Mouse (Mus musculus) retina, adult 2 months (tissue): ENCODE measurements around the gene Fpgs.

Experiments
- DNase-seq: peaks from one replicate; pipeline ENCODE4 v3.0.0-alpha.2; 2012; ENCODE audit warnings: low read depth, low spot score

Gene Fpgs

DNA sequence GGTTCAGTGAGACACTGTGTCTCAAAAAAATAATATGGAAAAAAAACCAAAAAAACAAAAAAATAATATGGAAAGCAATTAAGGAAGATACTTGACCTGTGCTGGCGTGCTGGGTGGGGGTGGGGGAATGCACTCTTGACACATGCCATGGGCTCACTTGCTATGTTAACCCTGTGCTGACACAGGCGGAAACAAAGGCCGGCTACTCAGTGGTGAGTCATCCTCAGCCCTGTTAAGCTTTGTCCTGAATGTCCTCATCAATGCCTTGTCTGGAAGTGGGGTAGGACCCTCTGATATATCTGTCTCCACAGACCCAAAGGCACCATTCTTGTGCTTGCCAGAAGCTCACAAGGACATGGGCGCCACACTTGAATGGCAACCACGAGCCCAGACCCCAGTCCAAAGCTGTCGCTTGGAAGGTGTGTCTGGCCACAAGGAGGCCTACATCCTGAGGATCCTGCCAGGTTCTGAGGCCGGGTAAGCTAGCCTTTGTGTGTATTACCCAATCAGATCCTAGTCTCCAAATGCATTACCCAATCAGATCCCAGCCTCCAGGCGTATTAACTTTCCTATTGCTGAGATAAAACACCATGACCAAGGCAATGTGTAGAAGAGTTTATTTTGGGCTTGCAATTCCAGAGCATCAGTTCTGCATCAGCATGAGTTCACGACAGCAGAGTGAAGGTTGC, 31.9 kb downstream of the Fpgs start:
- DNase-seq, result no peak

DNA sequence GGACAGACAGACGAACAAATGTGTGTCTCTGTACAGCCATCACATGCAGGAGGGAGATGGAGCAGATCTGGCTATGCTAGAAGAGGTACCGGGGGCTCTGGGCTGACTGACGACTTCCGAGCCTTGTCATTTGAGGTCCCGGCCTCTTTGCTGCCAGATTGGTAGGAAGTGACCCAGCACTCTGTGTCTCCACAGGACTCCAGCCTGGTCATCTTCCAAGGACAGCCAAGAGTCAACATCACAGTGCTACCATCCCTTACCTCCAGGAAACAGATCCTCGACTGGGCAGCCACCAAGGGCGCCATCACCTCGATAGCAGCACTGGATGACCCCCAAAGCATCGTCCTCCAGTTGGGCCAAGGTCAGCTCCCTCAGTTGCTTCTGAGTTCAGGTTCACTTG, 32.8 kb downstream of the Fpgs start:
- no peak for DNase-seq

DNA sequence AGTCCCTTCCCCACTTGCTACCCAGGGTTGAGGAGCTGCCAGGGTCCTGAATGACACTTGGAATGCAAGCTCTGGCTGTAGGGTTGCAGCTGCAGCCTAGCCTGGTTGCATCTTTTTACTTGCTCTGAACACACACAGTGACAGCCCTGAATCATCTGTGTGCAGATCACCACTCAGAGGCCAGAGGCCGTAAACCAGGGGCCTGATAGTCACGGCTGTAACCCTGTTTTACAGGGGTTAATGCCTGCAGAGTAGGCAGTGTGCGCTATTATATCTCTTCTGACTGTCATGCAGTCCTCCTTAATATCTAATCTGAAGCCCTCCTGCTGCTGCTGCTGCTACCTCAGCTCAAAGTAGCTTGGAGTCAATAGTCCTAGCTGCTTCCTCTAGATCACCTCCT, 34.1 kb downstream of the Fpgs start:
- DNase-seq, result no peak

DNA sequence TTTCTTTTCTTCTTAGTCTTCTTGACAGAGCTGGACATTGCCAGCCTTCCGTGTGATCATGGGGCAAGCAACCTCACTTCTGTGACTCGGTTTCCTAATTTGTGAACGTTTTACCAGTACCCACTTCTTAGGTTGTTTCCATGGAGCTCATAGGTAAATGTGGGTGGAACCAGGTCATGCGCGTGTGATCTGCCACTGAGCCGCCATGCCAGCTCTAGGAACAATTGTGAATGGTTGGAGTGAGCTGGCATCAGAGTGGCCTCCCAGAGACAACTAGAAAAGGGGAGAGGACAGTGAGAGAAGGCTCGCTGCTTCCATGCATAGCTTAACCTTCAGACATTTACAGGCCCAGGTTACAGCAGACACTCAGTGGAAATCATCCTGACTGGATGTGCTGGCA, 35.8 kb downstream of the Fpgs start:
- DNase-seq, result no peak

DNA sequence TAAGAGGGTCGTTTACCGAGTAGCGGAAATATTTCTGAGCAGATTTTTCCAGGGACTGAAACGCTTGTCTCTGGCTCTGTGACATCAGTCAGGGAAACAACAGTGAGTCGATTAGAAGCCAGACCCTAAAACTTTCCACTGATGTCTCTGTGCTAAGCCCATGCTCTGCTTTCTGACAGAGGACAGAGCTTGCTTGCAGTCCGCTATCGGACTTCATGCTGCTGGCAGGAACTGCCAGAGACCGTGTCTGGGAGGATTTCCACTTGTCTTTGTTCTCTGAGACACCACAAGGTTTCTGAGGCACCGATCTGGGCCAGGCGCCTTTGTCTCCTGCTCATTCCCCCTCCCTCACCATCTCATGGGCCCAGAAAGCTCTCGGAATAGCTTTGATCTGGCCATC, 36.2 kb downstream of the Fpgs start:
- no peak for DNase-seq

DNA sequence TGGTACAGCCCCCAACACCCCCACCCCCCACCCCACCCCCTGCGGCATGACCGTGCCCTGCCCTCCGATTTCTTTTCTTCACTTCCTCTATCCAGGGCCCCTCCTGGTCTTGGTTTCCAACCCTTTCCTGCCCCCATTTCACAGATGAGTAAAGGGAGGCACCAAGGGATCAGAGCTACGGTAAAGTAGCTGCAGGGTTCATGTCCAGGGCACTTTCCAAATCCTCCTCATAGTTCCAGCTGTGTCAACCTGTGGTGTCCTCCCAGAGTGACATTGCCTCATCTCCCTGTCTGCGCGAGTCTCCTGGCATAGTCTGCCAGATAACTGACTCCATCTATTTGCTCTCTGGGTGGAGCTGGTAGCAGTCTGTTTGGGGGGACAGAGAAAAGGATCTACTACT, 38.1 kb downstream of the Fpgs start:
- DNase-seq, result no peak

DNA sequence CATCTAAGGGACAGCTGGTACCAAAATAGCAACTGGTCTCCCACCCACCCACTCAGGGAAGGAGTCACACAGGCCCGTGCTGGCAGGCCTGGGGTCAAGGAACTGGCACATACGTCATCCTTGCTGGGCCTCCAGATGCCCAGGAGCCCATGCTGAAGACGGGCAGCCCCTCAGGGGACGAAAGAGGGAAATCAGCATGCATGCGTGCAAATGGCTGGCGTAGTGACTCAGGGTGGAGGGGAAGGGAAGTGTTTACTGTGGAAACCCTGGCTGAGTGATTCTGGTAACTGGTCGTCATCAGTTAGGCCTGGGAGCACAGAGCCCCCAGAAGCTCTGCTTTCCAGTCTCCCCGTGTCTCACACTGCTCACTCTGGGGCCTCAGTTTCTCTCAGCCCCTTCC, 38.6 kb downstream of the Fpgs start:
- DNase-seq, result no peak

DNA sequence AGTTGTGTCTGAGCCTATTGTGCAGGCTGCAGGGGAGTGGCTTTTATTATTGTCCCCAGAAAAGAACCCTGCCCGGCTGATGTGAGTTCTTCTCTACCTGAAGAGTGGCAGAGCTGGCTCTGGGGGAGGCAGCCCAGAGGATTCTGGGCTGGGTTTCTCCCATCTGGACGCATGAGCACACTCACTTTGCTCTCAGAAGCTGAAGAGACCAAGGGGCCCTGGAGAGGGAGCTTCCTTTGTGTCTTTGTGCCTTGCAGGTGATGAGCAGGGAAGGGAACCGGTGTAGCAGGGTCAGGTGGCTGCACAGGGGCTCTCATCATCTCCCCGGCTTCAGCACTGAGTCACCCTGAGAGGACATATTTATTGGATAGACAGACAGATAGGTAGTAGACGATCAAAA, 41.7 kb downstream of the Fpgs start:
- no peak for DNase-seq

DNA sequence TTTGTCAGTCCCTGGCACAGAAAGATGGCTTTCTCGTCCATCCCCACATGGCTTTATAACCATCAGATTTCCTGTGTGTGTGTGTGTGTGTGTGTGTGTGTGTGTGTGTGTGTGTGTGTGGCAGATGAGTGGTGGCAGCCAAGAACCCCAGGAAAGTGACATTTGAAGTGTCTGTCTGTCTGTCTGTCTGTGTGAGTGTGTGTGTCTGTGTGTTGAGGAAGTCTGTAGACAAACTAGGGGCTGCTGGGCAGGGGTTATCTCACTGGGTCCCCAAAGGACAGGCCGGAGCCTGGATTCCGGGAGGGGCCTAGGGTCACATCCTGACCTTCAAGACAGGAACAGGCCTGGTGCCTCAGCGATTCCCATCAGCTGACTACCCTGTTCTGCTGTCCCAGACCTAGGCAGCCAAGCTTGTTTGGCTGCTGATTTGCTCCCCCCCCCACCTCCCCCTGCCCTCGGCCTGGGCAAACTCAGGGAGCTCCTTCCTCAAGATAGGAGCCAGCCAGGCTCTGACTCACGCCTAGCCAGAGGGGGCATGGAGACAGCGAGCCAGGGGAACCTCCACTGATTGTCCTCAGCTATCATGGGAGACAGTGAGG, 42.3 kb downstream of the Fpgs start:
- DNase-seq, result no peak

DNA sequence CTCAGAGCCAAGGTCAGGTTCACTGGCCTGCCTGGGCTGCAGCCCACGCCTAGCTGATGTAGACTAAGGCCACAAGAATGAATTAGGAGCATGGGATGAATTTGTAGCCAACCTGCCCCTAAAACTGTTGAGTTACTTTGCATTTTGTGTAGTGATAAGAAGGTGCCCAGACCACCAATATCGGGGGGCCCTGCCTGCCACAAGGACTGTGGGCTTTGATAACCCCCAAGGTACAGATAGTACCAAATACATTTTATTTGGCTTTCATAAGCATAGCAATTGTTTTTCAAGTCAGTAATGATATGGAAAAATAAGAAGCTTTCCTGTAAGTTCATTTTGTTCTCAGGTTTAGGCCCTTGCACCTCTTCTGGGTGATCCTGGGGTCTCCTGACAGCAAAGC, 45.1 kb downstream of the Fpgs start:
- DNase-seq, result no peak

DNA sequence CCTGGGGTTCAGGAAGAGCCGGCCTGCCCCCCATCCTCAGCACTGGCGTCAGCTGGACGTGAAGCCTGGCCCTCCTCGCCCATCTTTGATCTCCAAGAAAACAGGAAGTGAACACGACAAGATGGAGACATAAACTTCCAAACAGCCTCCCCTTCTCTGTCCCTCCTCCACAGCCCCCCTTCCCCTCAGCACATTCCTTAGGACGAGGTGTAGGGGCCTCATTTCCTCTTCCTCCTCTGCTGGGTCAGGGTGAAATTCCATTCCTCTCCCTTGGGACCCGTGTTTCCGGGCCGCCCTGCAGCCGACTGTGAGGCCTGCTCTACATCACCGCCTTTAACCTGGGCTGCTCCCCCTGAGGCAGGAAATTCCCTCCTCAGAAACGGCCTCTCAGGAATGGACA, 48.1 kb downstream of the Fpgs start:
- DNase-seq, result no peak

DNA sequence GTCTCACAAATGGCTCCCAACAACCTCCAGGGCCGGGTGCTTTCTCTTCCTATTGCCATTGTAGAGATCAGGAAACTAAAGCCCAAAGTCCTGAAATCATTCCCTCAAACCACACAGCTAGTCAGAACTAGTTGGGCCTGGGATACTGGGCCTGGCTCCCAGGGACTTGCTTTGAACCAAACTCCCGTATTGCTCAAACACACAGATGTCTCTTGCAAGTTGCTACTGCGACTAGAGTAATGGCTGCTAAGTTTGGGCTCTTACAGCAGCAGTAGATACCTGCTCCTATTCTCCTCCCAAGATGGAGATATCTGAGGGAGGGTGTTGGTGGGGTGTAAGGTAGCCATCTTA, 48.6 kb downstream of the Fpgs start:
- no peak for DNase-seq

DNA sequence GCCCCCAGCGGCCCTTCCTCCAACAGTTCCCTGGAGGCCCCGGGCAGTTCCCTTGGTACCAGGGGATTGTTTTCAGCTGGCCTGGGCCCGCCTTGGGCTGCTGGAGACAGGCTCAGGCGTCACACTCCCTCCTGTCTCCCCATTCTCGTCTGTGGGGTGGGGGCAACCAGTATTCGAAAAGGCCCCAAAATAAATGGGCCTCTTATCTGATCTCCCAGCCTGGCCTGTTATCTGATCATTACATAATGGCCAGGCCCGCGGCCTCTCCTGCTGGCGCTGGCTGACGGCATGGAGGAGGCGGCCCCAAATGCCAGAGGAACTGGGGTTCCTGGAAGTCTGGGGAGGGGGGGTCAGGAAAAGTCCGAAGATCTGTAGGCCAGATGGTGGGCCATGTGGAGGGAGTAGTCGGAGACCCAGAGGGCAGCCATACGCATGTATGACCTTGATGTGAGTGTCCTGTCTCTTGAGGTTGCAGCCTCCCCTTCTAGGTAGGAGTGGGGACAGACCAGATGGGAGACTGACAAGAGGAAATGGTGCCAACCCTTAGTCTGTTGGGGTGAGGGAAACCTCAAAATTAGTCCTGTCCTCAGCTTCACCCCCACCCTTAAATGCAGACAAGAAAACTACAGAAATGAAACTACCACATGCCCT, 49.1 kb downstream of the Fpgs start:
- DNase-seq, result no peak

DNA sequence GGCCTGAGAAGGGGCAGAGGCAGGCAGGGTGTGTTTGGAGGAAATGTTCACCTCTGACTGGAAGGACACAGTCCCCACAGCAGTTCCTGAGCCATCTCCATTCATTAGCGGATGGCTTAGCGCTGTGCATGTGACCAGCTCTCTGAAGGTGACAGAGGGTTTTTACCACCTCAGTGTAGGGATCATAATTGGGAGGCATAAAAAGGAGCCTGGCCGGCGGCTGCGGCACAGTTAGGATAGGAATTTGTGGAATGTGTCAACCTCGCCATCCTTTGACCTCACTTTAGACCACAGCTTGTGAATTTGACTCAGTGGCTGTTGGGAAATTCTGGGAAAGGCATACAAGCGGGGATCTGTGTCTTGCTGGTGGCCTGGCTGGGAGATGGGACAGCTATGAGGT, 50.2 kb downstream of the Fpgs start:
- no peak for DNase-seq

DNA sequence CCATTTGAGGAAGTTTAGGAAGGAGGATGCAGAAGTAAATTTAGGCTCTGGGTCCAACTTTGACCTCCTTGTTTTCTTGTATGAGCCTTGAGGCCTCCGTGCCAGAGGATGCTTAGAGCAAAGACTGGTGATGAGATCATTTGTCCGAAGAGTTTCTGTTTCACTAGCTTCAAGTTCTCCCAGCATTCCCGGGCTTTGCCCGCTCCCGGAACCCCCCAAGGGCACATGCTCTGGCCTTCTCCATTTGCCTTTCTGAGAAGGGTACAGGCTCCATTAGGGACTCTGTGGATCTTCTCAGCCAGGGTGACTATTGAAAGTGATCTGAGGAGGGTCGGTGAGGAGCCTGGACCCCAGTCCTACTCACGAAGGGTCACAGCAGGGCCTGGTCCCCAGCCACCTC, 56.6 kb downstream of the Fpgs start:
- DNase-seq, result no peak

DNA sequence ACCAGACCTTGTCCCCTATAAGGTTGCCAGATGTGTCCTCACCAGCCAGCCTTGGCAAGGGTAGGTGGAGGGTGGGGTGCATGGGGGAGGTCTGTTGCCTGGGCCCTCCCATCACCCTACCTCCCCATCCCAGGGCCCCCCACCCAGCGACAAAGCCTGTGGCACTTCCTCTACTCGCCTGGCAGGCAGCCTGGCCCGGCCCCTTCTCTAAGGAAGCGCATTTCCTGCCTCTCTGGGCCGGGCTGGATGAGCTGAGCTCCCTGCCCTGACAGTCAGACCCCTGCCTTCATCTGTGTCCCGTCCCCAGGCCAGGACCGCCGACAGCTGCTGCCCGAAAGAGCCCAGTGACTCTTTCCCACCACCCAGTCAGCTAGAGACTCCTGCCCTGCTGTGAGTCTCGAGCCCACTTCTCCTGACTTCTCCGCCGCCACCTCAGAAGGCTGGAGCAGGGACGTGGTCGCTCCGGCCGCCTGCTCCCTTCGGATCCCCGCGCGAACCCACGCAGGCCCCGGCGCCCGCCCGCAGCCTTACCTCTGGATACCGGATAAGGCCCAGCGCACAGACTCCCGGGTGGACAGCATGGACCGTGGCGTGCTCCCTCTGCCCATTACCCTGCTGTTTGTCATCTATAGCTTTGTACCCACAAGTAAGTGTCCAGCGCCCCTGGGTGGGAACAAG, 57.4 kb downstream of the Fpgs start, which contains the start of gene Eng:
Gene Eng (plus strand): TSS at position 217 of the 678 bp plus-strand sequence.
- DNase-seq, result no peak

DNA sequence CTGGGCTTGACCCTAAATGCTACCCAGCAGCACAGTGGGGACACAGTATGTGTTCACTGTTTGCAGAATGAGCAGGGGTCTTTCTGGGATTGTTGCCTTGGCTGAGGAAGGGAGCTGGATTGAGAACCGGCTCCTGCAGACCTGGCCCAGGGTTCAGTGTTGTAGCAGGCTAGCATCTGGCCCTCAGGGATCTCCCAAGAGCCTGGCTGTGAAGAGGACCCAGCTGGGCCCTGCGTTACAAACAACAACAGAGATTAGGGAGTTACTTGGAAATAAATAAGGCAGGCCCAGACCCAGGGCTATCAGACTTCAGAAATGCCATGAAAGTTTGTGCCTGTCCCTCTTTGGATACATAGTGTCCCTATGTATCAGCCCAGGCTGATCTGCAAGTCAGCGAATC, 58.3 kb downstream of the Fpgs start:
- no peak for DNase-seq

DNA sequence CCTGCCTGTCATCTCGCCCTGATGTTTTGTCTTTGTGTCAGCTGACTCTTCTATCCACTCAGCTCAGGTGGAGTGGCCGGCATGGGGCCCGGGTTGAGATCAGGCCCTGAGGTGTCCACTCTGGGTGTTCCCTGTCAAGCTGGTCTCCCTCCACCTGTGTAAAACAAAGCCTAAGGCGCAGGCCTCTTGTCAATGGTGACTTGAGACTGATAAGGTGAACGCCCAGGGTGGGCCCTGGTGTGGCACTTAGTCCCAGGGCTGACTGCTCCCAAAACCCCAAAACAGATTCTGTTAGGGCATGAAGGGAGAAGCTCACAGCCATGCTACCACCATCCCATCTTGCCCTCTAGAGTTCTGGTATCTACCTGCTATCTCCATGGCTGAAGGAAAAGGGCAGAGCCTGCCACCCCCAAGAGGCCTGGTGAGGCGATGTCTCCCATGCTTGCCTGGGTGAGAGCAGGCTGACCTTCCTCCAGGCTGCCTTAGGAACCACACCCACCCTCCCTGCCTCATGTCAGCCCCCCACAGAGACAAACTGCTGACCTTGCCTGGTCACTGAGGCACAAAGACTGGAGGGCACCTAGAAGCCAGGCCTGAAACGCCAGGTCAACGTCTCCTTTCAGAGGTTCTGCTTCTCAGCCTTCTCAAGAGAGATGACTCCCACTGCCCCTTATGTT, 59.0 kb downstream of the Fpgs start:
- no peak for DNase-seq

DNA sequence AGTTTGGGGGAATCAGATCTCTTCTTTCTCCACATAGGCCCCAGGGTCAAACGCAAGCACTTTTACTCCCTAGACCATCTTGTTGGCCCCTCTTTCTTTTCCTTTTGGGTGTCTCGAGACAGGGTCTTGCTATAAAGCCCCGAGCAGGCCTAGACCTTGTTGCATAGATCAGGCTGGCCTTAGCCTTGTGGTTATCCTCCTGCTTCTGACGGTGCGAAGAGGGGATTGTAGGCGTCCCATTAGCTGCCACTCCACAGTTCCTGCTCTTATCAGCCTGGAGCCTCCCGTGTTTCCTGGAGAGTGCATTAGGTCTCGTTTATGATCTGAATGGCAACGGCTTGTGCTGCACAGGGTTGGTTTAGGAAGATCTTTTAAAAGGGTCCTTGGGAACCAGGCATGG, 59.9 kb downstream of the Fpgs start:
- no peak for DNase-seq

DNA sequence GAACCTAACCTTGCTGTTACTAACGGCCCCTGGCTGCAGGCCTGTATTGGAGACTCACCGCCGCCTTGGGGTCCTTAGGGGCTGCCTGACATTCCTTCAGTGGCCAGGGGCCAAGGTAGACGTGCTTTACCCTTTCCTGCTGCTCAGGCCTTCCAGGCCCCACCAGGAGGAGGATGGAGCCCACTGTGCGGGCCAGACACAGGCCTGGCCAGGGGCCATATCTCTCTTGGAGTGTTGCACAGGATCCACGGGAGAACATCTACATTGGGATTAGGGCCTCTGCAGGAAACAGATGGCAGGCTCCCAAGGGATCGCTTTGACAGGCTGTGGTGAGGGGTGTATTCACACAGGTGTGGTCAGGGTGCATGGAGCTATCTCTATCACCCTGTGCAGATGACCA, 61.1 kb downstream of the Fpgs start:
- no peak for DNase-seq

DNA sequence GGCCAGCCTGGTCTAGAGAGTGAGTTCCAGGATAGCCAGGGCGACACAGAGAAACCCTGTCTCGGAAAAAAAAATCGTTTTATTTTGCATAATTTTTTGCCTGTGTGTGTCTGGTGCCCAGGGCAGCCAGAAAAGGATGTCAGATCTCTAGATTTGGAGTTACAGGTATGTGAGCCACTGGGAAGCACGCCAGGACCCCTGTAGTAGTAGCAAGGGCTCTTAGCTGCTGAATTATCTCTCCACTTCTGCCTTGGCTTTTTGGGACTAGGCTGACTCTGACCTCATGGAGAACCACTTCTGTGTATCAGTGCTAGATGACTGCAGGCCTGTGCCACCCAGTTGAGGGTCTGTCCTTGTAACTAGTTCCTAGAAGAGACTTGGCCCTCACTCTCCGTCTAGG, 62.1 kb downstream of the Fpgs start:
- DNase-seq, result no peak

DNA sequence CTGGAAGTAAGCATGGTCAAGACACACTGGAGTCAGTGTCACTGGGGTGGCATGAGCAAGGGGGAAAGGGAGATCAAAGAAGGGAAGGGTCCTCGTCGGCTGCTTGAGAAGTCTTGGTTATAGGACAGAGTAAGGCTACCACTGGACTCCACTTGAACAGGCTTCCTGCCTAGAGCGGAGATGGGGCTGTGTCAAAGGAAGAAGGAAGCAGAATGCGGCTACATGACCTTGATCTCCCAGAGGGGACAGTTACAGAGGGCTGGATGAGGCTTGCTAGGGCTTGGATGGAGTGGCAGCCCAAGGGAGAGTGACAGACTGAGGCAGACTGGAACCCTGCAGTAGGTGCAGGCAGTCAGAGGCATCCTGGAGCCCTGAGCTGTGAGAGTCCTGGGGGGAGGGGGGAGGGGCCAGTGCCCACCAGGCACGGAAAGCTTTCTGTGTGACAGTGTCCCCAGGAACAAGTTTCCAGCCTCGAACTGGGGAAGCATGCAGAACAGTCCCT, 63.3 kb downstream of the Fpgs start:
- DNase-seq, result no peak
